Mouse (Mus musculus) c-Kit-positive CD71-positive TER-119-positive erythroid progenitor cells, embryonic 14.5 days (primary cell): ENCODE data around the gene Eng.
A peak's percentile ranks its signal among the peaks of the same experiment; 100 is the strongest.

ENCODE experiments used
- DNase-seq: peaks from one replicate; pipeline ENCODE4 v3.0.0-alpha.2; 2013; ENCODE audit warnings: low spot score

The Eng gene

DNA sequence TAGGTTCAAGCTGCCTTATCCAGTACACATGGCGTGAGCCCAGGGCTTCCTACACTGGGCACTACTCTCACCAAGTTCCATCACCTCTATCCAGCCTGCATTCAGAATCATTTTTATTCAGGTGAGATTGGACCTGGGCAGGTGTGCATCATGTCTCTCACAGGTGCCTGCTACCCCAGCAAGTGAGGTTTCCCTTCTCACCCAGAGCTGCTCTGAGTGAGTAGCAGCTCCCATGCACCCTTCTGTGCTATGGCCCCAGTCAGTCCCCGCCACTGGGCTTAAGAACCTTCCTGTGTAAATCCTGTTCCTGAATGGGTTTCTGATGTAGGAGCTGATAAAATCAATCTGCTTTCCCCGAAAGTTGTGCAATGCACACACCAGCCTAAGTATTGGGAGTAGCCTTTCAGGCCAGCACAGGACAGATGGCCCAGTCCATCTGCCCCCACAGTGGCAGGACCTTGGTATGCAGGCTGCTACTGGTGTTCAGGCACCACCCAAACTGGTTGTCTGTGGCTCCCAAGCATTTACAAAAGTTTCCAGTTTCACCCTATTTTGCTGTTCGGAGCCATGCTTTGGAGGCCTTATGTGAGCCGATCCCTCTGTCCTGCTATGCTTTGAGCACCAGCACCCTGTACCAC lies 22.2 kb upstream of the Eng start:
- DNase-seq = no peak

- DNase-seq = no peak
Measured at GRCm38 (mm10) chr2:32625212-32625872, 21.1 kb upstream of the Eng start.

DNA sequence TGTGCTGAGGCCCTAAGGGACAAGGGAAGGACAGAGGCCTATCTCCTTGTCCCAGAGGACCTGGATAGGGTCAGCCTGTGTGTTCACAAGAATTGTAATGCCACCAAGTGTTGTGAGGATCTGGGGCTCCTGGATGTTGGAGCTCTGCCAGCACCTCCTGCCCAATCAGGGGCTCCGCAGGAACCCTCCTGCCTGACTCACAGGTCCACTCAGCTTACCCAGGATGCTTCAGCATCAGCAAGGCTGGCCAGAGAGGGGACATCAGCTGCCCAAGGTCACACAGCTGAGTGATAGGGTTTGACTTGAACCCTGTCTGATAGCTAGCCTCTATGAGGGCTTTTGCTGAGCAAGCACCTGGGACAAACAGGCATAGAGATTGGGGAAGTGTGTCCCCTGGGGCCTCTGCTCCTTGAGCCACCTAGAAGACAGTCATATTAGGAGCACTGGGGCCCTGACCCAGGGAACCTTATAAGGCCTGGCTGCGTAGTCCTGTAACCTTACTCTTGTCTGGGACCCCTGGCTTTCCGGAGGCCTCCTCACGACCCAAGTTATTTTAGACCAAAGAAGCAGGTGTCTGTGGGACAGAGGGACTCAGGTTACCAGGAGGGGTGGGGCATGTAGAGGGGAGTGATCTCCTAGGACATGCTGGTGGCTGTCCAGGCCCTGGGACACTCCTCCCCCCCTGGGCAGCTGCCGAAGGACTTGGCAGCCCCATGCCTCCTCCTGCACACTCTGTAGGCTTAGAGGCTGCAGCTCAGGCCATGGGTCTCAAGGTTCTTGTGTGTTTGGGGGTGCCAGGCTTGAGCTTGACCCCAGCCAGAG lies 20.3 kb upstream of the Eng start:
- no peak for DNase-seq

GRCm38 (mm10) chr2:32627266-32628043 lies 18.9 kb upstream of the Eng start:
- no peak for DNase-seq

DNA sequence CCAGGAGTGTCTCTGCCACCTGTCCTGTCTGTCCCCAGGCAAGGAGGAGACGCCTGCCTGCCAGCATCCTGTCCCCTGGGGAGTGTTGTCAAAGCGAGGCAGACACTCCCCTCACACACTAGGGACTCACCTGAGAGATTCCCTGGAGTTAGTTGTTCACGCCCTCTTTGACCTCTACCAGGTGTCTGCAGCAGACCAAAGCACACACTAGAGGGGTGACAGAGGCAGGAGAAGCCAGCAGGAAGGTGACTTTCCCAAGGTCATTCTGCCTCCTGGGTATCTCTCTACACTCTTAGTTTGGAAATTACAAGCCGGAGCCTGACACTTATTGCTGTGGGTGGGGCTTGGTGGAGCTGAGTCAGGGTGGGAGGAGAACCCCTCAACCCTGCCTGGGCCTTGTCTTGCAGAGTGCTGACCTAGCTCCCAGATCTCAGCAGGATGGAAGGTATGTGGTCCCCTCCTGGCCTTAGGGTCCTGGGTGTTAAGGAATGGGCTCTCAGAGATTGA lies 18.3 kb upstream of the Eng start:
- DNase-seq = no peak

DNA sequence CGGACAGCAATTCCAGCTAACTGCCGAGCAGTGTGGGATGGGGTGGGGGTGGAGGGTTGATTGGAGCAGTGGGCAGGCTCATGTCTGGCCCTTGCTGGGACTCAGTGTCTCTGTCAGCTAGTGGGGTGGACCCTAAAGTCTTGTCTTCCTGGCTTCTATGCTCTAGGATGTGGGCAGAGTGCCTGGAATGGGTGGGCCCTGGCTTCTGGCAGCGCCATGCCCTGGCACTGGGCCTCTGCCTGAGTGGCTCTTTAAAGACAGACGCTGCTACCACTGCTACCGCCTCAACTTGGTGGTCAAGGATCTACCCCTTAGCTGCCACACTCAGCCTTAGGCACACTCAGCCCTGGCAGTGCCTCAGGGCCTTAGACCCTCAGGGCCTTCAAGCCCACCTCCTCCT lies 17.7 kb upstream of the Eng start:
- no peak for DNase-seq

DNA sequence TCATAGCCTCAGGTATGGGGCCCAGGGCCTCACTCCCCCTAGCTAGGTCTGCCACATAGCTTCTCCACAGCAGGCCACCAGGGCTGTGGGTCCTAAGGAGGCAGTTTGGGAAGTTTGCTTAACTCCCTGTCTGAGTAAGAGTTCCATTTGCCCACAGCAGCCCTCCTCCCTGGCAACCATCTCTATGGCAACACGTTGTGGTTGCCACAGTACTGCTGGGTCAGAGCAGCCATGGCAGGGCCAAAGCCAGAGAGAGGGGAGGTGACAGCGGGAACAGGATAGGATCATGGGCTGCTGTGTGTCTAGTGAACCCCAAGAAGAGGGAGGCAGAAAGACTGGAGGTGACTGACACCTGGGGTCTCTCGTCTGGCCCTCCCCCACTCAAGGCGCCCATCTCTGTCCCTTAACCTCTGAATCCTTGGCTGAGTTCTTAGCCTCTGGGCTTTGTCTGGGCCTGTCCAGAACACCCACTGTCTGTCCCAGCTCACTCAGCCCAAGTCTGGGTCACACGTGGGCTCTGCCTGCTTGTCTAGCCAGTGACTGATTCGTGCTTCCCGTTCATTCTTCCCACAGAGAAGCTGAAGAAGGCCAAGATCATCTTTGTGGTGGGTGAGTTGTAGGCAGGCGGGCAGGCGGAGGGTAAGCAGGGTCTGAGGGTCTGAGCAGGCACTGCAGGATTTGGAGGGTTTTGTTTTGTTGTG lies 17.0 kb upstream of the Eng start:
- no peak for DNase-seq

GRCm38 (mm10) chr2:32630036-32630435 lies 16.4 kb upstream of the Eng start:
- no peak for DNase-seq

DNA sequence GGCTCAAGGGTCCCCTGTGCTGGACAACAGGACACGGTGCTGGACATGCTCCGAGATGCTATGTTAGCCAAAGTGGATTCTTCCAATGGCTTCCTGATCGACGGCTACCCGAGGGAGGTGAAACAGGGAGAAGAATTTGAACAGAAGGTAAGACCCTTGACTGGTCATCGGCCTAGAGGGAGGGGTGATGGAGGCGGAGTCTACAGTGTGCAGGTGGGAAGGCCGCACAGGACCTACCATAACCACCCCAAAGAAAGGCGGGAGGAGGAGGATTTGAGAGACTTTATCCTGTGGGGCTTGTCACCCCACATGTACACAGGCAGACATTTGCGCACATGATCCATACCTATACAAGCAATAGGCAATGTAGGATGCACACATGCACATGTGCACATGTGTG lies 15.3 kb upstream of the Eng start:
- DNase-seq = no peak

GRCm38 (mm10) chr2:32631737-32632394 lies 14.5 kb upstream of the Eng start:
- peak; percentile 80 for DNase-seq

DNA sequence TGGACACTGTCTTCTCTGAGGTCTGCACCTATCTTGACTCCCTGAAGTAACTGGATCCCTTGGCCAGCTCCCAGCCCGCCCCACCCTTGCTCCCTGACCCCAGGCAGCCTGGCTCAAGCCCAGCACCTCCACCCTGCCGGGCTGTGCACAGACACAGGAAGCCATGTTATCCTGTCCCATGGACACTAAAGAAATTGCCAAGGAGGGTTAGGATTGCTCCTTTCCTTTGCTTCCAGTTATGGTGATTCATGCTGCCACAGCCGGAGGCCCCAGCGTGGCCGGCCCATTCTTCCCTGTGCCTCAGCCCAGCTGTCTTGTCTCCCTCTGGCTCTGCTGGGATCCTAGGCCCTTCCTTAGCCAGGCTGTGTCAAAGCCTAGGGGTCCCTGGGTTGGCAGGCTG lies 12.7 kb upstream of the Eng start:
- DNase-seq = no peak

DNA sequence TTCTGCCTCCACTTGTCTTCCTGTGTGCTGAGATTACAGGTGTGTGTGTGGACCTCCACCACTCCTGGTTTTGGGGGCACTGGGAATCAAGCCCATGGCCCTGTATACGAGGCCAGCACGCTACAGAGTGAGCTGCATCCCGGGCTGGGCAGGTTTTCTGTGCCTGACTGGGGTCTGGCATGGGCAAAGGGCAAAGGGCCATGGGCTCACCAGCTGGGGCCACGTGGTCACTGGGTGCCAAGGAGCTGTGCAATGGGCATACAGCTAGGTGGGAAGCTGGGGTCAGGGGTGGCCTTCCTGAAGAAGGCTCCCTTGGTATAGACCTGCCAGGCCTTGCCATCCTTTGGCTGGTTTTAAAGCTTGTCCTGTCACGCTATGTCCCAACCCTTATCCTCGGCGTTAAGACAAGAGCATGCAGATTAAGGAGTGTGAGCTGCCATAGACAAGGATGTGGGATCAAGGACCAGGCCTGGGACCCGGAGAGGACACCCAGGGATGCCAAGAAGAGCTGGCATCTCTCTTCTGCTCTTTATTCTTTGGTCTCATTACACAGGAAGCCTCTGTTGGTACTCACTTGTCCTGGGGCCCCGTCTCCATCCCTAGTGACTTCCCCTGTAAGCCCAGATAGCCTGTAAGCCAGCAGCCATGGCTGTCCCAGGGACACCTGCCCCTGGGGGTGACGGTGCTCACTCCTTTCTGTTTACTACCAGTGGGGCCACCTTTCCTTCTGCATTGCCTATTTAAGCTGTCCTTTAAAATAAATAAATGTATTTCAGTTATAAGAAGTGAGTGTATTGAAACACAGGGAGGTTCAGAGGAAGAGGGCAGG lies 11.9 kb upstream of the Eng start:
- DNase-seq = no peak

DNA sequence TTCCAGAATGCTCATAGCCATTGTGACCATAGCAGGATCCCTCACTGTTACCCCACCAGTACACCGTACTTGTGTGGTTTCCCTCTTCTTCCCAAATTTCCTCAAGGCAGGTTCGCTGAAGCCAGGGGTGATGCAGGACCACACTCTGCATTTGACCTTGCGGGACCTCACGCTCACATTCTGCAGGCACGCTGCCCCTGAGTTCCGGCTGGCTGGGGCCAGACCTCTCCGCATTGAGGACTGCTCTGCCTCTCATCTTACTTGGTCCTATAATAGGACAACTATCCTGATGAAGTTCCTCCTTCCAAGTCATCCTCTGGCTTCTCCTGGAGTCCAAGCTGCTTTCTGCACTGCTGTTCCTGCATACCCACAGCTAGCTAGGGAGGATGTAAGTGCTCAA lies 9.8 kb upstream of the Eng start:
- no peak for DNase-seq

DNA sequence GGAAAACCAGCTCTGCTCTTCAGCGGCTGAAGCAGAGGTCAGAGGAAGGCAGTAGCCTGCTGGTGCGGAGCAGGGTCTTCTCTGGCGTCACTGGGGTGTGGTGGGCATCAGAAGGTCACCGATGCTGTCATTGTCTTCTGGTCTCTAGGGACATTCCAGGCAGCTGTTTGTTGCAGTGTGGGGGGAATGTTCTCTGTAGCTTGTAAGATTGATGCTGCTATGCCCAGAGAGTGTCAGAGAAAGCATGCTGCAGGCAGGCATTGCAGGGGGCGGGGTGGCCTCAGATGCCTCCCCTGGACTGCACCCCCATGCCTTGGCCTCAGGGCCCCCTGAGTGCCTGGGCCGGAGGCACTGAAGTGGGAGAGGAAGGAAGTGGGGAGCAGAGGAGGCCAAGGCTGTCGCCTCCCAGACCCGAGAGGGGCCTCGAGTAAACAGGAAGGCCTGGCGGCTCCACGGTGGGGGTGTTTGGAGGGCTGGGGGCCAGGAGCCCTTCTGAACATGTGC lies 8.6 kb upstream of the Eng start:
- DNase-seq = no peak

- no peak for DNase-seq
Measured at GRCm38 (mm10) chr2:32639632-32640031, 6.8 kb upstream of the Eng start.

DNA sequence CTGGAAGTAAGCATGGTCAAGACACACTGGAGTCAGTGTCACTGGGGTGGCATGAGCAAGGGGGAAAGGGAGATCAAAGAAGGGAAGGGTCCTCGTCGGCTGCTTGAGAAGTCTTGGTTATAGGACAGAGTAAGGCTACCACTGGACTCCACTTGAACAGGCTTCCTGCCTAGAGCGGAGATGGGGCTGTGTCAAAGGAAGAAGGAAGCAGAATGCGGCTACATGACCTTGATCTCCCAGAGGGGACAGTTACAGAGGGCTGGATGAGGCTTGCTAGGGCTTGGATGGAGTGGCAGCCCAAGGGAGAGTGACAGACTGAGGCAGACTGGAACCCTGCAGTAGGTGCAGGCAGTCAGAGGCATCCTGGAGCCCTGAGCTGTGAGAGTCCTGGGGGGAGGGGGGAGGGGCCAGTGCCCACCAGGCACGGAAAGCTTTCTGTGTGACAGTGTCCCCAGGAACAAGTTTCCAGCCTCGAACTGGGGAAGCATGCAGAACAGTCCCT lies 5.8 kb upstream of the Eng start:
- no peak for DNase-seq

GRCm38 (mm10) chr2:32641810-32642209 lies 4.6 kb upstream of the Eng start:
- no peak for DNase-seq

- DNase-seq = no peak
Measured at GRCm38 (mm10) chr2:32642813-32643212, 3.6 kb upstream of the Eng start.

- DNase-seq = no peak
Measured at GRCm38 (mm10) chr2:32644083-32644482, 2.3 kb upstream of the Eng start.
